Mouse (Mus musculus): ENCODE measurements around the gene Dbi. TPM values are rescaled to one million over a fixed set of nuclear protein-coding genes. Genes with fewer than 3 reads are reported as not detected.

Gene Dbi
- polyA plus RNA-seq, 1 experiment from 2014 or later: 768 TPM

DNA sequence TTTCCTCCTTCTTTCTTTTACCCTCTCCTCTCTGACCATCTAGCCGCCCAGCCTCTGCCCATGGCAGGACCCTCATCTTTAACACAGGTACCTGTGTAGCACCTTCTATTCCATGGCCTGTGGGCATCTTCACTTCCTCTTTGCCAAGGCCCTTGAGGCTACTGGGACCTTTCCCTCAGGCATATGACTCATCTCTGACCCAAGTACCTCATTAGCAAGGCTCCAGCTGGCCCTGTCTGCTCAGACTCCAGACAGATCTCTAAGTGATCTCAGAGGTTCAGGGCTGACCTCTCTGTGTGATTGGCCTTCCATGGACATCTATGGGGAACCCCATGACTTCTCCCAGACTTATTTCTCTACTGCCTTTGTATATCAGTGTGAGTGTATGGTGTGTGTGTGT lies 40.2 kb downstream of the Dbi start:
- Histone ChIP-seq H3K27me3 (ENCODE audit: control insufficient read depth, insufficient read depth, low read length) (no peaks in the 10 kb centered on the region), H3K4me1 (ENCODE audit: control insufficient read depth in 2 of 2, insufficient read depth in 2 of 2, low read length in 2 of 2) (peaks cover 14 to 17% of the 10 kb centered on the region in 2 experiments), H3K36me3 (ENCODE audit: control insufficient read depth, insufficient read depth, low read length) (no peaks in the 10 kb centered on the region), H3K27ac (replicated peaks in 1 of 2; ENCODE audit: control insufficient read depth in 1 of 2, insufficient read depth in 1 of 2, low read depth in 2 of 2, low read length in 2 of 2) (no peak overlapping the region), H3K9ac (ENCODE audit: low read length) (no peak overlapping the region), H3K4me2 (ENCODE audit: low read length) (no peak overlapping the region), H3K9me3 (ENCODE audit: control insufficient read depth, low read length) (no peaks in the 10 kb centered on the region), H3K4me3 (ENCODE audit: control insufficient read depth in 1 of 2, insufficient read depth in 1 of 2, low read depth in 1 of 2, low read length in 2 of 2) (no peak overlapping the region)
- no peak for ATAC-seq (ENCODE audit: insufficient number of reproducible peaks, insufficient read depth, low FRiP score, low read depth)
- 73% methylated on average over 1 of the region's 1 CpGs for WGBS

DNA sequence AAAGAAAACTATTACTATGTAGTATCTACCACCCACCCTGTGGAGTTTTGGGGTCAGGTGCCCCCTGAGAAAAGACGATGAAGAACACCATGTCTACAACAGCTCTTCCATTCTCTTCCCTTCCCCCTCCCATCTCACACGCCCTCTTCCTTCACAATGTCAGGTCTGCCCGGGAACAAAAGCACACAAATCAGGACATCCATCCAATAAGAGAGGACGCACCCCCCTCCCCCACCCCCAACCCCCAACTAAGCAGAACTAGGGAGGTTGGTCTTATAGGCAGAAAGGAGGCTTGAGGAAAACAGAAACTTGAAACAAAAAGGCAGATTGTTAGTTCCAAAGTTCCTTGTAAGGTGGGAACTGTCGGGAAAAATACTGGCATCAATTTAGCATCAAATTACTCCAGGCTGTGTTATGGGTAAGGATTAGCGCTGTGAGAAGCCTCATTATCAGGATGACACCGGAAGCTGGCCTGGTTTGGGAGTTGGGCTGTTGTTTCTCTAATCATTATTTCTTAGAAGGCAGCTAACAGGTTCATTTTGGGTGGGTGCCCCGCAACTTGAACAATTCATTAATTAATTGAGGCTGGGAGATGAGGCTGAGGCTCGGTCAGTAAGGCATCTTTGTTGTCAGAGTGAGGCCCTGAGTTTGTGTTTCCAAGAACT lies 43.0 kb downstream of the Dbi start:
- Histone ChIP-seq H3K9ac (ENCODE audit: low read length) (no peak overlapping the region), H3K4me3 (ENCODE audit: control insufficient read depth in 1 of 2, insufficient read depth in 1 of 2, low read depth in 1 of 2, low read length in 2 of 2) (no peak overlapping the region), H3K4me2 (ENCODE audit: low read length) (no peak overlapping the region), H3K27ac (replicated peaks in 1 of 2; ENCODE audit: control insufficient read depth in 1 of 2, insufficient read depth in 1 of 2, low read depth in 2 of 2, low read length in 2 of 2) (no peak overlapping the region), H3K27me3 (ENCODE audit: control insufficient read depth, insufficient read depth, low read length) (no peaks in the 10 kb centered on the region), H3K36me3 (ENCODE audit: control insufficient read depth, insufficient read depth, low read length) (no peaks in the 10 kb centered on the region), H3K4me1 (ENCODE audit: control insufficient read depth in 2 of 2, insufficient read depth in 2 of 2, low read length in 2 of 2) (peaks cover 14 to 15% of the 10 kb centered on the region in 2 experiments), H3K9me3 (ENCODE audit: control insufficient read depth, low read length) (no peaks in the 10 kb centered on the region)
- ATAC-seq (ENCODE audit: insufficient number of reproducible peaks, insufficient read depth, low FRiP score, low read depth): no peak
- WGBS: 33% methylated on average over 9 of the region's 9 CpGs

DNA sequence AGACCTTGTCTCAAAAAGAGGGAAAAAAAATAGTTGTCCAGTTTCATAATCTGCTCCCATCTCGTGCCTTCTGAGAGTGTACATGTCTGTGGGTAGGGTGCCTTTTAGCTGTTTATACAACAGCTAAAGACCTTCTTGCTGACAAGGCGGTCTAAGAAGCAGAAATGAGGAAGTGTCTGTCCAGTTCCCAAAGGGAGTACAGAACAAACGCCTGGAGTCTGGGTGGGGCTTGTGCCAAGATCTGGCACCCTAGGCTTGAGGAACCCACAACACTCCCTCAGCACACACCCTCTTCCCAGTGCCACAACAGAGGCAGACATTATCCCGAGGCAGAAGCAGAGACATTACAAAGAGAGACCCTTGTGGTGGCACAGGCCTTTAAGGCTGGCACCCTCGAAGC lies 45.4 kb downstream of the Dbi start:
- 75% methylated on average over 5 of the region's 5 CpGs for WGBS
- H3K27me3 ChIP-seq (ENCODE audit: control insufficient read depth, insufficient read depth, low read length): no peaks in the 10 kb centered on the region
- no peak overlapping the region for H3K4me2 ChIP-seq (ENCODE audit: low read length)
- no peaks in the 10 kb centered on the region for H3K36me3 ChIP-seq (ENCODE audit: control insufficient read depth, insufficient read depth, low read length)
- no peak overlapping the region for H3K4me3 ChIP-seq (ENCODE audit: control insufficient read depth in 1 of 2, insufficient read depth in 1 of 2, low read depth in 1 of 2, low read length in 2 of 2)
- ATAC-seq (ENCODE audit: insufficient number of reproducible peaks, insufficient read depth, low FRiP score, low read depth): no peak
- no peaks in the 10 kb centered on the region for H3K9me3 ChIP-seq (ENCODE audit: control insufficient read depth, low read length)
- no peak overlapping the region for H3K9ac ChIP-seq (ENCODE audit: low read length)
- no peak overlapping the region for H3K27ac ChIP-seq (replicated peaks in 1 of 2; ENCODE audit: control insufficient read depth in 1 of 2, insufficient read depth in 1 of 2, low read depth in 2 of 2, low read length in 2 of 2)
- peaks cover 10 to 14% of the 10 kb centered on the region in 2 experiments; a peak in 3 of 4 replicates for H3K4me1 ChIP-seq (ENCODE audit: control insufficient read depth in 2 of 2, insufficient read depth in 2 of 2, low read length in 2 of 2)

DNA sequence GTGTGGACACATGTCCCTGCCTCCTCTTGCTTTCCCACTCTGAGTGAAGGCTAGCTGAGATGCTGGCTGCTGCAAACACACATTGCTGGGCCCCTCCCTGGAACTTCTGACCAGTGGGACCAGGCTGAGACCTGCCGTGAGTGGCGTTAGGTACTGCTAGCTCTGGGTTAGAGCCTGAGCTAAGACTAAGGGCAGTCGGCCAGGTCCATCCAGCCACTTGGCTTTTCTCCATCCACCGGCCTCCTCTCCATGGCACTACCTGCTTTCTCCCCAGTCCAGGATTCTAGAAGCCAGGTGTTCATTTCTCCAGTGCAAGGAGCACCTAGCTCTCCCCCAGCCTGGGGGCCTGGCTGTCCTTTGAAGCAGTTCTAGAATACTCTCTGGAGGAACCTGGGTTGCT lies 45.9 kb downstream of the Dbi start:
- H3K4me1 ChIP-seq (ENCODE audit: control insufficient read depth in 2 of 2, insufficient read depth in 2 of 2, low read length in 2 of 2): peaks cover 10 to 14% of the 10 kb centered on the region in 2 experiments; a peak in 3 of 4 replicates
- H3K4me3 ChIP-seq (ENCODE audit: control insufficient read depth in 1 of 2, insufficient read depth in 1 of 2, low read depth in 1 of 2, low read length in 2 of 2): no peak overlapping the region
- H3K4me2 ChIP-seq (ENCODE audit: low read length): no peak overlapping the region
- H3K36me3 ChIP-seq (ENCODE audit: control insufficient read depth, insufficient read depth, low read length): no peaks in the 10 kb centered on the region
- no peaks in the 10 kb centered on the region for H3K9me3 ChIP-seq (ENCODE audit: control insufficient read depth, low read length)
- H3K27ac ChIP-seq (replicated peaks in 1 of 2; ENCODE audit: control insufficient read depth in 1 of 2, insufficient read depth in 1 of 2, low read depth in 2 of 2, low read length in 2 of 2): peak overlapping the region in 1 of 2 experiments; percentile 28; a peak in 1 of 4 replicates
- ATAC-seq (ENCODE audit: insufficient number of reproducible peaks, insufficient read depth, low FRiP score, low read depth): no peak
- WGBS: 71% methylated on average over 4 of the region's 4 CpGs
- no peaks in the 10 kb centered on the region for H3K27me3 ChIP-seq (ENCODE audit: control insufficient read depth, insufficient read depth, low read length)
- no peak overlapping the region for H3K9ac ChIP-seq (ENCODE audit: low read length)

DNA sequence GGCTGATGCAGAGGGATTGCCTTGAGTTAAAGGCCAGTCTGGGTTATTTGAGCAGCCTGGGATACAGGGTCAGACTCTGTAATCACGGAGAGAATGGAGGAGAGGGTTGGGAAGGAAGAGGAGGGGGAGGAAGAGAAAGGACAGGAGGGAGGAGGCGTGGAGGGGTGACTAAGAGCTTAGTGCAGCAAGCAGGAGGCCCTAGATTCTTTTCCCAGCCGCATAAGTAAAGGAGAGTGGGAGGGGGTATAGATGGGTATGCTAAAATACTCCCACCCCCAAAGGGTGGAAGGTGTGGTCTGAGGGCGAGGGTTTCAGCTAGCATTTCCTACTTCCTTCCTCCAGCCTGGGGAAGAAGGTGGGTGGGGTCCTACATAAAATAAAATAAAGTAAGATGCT lies 46.6 kb downstream of the Dbi start:
- Histone ChIP-seq H3K27me3 (ENCODE audit: control insufficient read depth, insufficient read depth, low read length) (no peaks in the 10 kb centered on the region), H3K27ac (replicated peaks in 1 of 2; ENCODE audit: control insufficient read depth in 1 of 2, insufficient read depth in 1 of 2, low read depth in 2 of 2, low read length in 2 of 2) (peak overlapping the region; percentile 29 to 51; a peak in 3 of 4 replicates), H3K4me3 (ENCODE audit: control insufficient read depth in 1 of 2, insufficient read depth in 1 of 2, low read depth in 1 of 2, low read length in 2 of 2) (peak overlapping the region; percentile 45 to 48; a peak in 3 of 4 replicates), H3K4me1 (ENCODE audit: control insufficient read depth in 2 of 2, insufficient read depth in 2 of 2, low read length in 2 of 2) (peaks cover 10 to 16% of the 10 kb centered on the region in 2 experiments; a peak in 3 of 4 replicates), H3K9ac (ENCODE audit: low read length) (peak overlapping the region; percentile 69), H3K36me3 (ENCODE audit: control insufficient read depth, insufficient read depth, low read length) (no peaks in the 10 kb centered on the region), H3K9me3 (ENCODE audit: control insufficient read depth, low read length) (no peaks in the 10 kb centered on the region), H3K4me2 (ENCODE audit: low read length) (peak overlapping the region; percentile 98)
- WGBS: 28% methylated on average over 4 of the region's 4 CpGs
- no peak for ATAC-seq (ENCODE audit: insufficient number of reproducible peaks, insufficient read depth, low FRiP score, low read depth)

DNA sequence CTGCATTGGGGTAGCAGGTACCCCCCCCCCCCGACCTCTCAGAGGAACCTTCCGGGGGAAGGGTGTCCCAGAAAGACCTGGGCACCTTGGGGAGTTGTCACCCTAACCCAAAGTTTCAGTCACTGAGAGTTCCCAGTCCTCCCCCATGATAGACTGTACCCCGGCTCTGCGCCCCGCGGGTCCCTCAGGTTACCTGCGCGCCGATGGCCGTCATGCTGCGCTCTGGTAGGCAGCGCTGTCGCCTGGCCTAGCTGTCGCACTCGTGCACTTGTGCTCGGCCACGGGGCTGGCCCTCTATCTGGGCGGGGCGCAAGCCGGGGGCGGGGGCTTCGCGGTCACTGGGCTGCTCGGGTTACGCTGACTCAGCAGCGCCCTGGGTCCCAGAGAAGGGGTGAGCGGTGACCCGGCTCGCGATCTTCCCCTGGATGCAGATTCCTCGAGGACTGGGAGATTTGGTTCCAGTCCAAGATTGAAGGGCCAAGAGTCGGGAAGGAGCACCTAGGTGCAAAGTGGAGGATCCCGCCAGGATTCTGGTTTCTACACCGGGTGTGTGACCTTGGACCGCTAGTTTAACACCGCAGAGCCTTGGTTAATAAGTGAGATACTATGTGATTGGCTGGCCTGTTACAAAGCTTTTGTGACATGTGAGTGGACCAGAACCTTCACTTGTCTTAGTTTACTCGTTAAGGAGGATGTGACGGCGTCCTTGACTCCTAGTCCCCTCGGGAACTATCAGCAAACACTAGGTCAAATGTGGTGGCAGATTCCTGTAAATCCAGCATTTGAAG lies 47.2 kb downstream of the Dbi start, which contains the start of gene Tmem37:
Gene Tmem37, minus strand, starts transcription at position 556 of the 788 bp plus-strand sequence.
- Histone ChIP-seq H3K27me3 (ENCODE audit: control insufficient read depth, insufficient read depth, low read length) (no peaks in the 10 kb centered on the region), H3K4me3 (ENCODE audit: control insufficient read depth in 1 of 2, insufficient read depth in 1 of 2, low read depth in 1 of 2, low read length in 2 of 2) (peak within 1 kb of the TSS; percentile 45 to 48), H3K36me3 (ENCODE audit: control insufficient read depth, insufficient read depth, low read length) (no peaks in the 10 kb centered on the region), H3K9ac (ENCODE audit: low read length) (peak within 1 kb of the TSS; percentile 69), H3K9me3 (ENCODE audit: control insufficient read depth, low read length) (no peaks in the 10 kb centered on the region), H3K4me2 (ENCODE audit: low read length) (peak within 1 kb of the TSS; percentile 98), H3K27ac (replicated peaks in 1 of 2; ENCODE audit: control insufficient read depth in 1 of 2, insufficient read depth in 1 of 2, low read depth in 2 of 2, low read length in 2 of 2) (peak within 1 kb of the TSS; percentile 29 to 51; a peak in 3 of 4 replicates), H3K4me1 (ENCODE audit: control insufficient read depth in 2 of 2, insufficient read depth in 2 of 2, low read length in 2 of 2) (peaks cover 13 to 20% of the 10 kb centered on the region in 2 experiments; a peak in 3 of 4 replicates)
- WGBS: 3% methylated on average over 40 of the region's 40 CpGs
- ATAC-seq (ENCODE audit: insufficient number of reproducible peaks, insufficient read depth, low FRiP score, low read depth): peak; percentile 83

DNA sequence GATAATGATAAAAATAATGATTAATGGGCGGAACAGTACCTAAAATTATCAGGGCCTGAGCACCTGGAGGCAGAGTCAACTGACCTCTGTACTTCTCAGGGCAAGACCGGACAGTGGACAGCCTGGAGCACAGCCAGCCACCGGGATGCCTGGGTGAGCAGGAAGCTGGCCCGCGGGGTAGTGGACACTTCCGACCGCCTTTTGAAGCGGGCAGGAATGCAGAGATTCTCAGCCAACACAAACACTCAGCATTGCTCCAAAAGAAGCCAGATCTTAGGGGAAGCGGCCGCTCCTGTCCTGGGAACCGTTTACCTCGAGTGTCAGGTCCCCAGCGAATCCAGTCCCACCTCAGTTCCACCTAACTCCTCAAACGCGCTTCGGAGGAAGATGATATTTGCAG lies 48.0 kb downstream of the Dbi start:
- Histone ChIP-seq H3K36me3 (ENCODE audit: control insufficient read depth, insufficient read depth, low read length) (no peaks in the 10 kb centered on the region), H3K27ac (replicated peaks in 1 of 2; ENCODE audit: control insufficient read depth in 1 of 2, insufficient read depth in 1 of 2, low read depth in 2 of 2, low read length in 2 of 2) (no peak overlapping the region), H3K9me3 (ENCODE audit: control insufficient read depth, low read length) (no peaks in the 10 kb centered on the region), H3K9ac (ENCODE audit: low read length) (peak overlapping the region; percentile 69; the same call in 1 of the 2 replicates), H3K4me3 (ENCODE audit: control insufficient read depth in 1 of 2, insufficient read depth in 1 of 2, low read depth in 1 of 2, low read length in 2 of 2) (peak overlapping the region; percentile 45 to 48), H3K27me3 (ENCODE audit: control insufficient read depth, insufficient read depth, low read length) (no peaks in the 10 kb centered on the region), H3K4me2 (ENCODE audit: low read length) (peak overlapping the region; percentile 98), H3K4me1 (ENCODE audit: control insufficient read depth in 2 of 2, insufficient read depth in 2 of 2, low read length in 2 of 2) (peaks cover 13 to 20% of the 10 kb centered on the region in 2 experiments; a peak in 3 of 4 replicates)
- WGBS: 3% methylated on average over 16 of the region's 16 CpGs
- no peak for ATAC-seq (ENCODE audit: insufficient number of reproducible peaks, insufficient read depth, low FRiP score, low read depth)
